Mouse (Mus musculus): ENCODE data around the gene Morf4l1.
A peak's percentile ranks its signal among the peaks of the same experiment; 100 is the strongest.
"Not testable (repeated sequence)": the region's sequence is repeated elsewhere in the genome, so short reads cannot be mapped to it uniquely, and the experiment has no call there.

Gene Morf4l1

DNA sequence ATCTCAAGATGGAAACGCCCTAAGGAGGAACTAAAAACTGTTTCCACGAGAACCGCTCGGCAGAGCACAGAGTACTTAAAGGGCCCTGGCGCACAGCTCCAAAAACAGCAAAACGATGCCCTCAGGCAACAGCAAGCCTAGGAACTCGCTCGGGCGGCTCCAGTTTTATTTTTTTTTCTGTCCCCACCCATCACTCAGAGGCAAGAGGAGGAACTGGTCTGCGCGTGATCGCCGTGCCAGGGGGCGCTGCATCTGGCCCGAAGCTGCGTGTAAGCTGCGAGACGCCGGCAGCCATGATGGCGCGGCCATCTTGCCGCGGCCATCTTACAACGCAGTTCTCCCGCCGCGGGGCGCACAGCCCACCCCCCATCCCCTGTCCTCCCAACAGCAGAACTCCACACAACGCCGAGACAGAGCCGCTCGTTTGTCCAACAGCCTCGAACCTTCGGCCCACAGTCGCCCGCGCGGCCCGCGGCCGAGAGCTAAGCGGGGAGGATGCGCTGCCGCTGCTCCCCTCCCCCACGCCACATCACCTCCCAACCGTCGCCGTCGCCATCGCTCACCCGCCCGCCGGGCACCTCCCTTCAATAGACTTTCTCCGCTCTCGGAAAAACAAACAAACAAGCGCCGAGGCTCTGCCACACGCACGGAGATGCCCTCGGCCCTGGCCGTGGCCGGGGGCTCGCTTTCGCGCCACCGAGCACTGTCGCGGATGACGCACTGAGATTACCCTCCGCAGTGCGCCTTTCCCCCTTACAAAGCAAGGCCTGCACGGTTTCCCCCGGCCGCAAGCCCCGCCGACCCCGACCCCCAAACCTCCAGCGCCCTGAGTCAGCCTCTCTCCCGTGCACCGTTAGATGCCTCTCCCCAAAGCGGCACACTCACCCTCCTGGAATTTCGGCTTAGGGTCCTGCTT, 665 bp downstream of the Morf4l1 start:
- peak; percentile 87 to 94 for DNase-seq (ENCODE audit: low spot score in 2 of 2)

DNA sequence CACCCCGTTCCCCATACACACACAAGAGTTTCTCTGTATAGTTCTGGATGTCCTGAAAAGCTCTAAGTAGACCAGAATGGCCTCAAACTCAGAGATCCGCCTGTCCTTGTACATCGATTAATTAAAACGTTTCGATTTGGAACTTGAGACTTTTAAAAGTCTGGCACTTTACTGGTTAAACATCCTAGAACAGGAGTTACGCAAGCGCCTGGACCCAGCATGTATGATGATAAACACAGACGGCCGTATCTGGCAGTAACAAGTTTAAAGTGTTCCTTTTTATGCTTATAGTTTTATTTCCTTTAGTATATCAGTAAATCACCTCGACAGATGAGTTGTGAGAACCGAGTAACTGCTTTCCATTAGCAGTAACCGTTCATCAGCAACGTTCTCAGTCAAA, 1.4 kb downstream of the Morf4l1 start:
- DNase-seq (ENCODE audit: low spot score in 2 of 2), result no peak

DNA sequence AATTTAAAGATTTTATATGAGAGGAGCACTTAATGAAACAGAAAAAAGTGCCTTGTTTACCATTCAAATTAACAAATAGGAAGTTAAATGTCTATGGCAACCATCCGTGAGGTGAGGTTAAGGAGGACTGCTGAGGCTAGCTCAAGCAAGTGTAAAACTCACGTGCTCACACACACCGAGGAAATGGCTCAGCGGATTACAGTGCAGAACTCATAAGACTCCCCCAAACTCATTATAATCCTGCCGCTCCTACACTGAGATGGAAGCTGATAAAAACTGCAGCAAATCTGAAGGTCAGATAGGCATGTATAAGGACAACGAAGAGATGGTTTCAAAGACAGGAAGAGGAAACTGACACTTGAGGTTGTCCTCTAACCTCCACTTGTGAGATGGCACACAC, 5.2 kb downstream of the Morf4l1 start:
- no peak for DNase-seq (ENCODE audit: low spot score in 2 of 2)

DNA sequence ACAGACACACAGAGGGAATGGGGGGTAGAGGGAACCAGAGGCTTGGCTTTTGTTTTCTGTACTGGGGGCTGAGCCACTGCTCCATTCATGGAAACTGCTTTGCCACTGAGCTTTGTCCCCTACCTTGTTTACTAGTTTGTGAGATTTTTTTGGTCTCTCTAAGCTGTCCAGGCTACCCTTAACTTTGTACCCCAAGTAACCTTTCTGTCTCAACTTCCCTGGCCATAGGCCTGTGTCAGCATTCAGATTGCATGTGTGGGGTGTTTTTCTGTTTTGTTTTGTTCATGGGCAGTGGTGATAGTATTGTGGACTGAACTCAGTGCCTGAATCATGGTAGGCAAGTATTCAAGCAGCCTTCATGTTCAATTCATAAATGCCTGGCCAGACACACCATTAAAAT, 6.3 kb downstream of the Morf4l1 start:
- no peak for DNase-seq (ENCODE audit: low spot score in 2 of 2)

DNA sequence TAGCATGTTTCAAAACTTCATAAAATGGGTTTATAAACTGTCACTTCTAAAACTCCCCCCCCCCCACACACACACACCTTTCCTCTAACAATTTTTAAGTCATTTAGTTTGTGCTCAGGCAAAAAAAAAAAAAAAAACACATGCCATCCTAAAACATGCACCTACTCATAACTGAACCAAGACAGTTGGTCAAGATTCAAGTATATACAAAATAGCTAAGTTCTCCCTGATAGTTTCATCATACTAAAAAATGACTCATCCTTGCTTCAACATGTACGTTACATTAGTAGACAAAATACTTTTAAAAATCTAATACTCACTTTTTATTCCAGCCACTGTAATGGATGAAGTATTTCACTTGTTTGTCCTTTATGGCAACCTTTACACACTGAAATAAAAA, 7.7 kb downstream of the Morf4l1 start:
- no peak for DNase-seq (ENCODE audit: low spot score in 2 of 2)

DNA sequence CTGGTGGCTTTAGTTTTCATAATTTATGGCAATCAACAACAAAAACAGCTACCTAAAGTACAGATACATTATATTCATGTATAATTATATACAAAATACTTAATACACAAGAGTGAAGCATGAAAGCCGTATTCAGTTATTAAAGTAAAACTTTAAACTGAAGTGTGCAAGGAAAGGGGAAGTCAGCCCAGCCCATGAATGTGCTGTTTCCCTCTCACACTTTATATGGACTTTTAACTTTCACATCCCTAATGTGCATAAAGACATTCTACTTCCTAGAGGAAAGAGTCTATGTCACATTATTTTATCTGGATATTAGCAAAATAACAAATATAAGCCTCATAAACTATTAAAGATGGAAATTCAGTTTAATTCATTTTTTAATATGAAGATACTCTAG, 9.1 kb downstream of the Morf4l1 start:
- no peak for DNase-seq (ENCODE audit: low spot score in 2 of 2)

DNA sequence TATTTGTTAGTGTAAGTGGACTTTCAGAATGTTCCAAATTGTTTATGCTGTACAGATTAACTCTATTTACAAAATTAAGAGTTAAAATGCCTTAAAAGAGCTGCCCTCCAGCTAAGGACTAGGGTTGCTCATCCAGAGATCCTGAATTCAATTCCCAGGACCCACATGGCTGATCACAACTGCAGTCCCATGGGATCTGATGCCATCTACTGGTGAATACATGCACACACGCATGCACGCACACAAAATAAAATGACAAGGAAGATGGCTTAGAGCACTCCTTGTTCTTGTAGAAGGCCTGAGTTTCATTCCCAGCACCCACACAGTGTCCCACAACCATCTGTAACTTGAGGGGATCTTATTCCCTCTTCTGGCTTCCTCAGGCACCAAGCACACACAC, 13.8 kb downstream of the Morf4l1 start:
- DNase-seq (ENCODE audit: low spot score in 2 of 2), result no peak

DNA sequence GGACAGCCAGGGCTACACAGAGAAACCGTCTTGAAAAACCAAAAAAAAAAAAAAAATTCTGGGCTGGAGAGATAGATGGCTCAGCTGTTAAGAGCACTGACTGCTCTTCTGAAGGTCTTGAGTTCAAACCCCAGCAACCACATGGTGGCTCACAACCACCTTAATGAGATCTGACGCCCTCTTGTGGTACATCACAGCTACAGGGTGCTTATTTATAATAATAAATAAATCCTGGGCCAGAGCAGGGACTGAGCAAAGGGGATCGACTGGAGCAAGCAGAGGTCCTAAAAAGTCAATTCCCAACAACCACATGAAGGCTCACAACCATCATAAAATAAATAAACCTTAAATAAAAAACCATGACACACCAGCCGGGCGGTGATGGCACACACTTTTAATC, 15.6 kb downstream of the Morf4l1 start:
- DNase-seq (ENCODE audit: low spot score in 2 of 2), result peak in 1 of 2 experiments; percentile 46

DNA sequence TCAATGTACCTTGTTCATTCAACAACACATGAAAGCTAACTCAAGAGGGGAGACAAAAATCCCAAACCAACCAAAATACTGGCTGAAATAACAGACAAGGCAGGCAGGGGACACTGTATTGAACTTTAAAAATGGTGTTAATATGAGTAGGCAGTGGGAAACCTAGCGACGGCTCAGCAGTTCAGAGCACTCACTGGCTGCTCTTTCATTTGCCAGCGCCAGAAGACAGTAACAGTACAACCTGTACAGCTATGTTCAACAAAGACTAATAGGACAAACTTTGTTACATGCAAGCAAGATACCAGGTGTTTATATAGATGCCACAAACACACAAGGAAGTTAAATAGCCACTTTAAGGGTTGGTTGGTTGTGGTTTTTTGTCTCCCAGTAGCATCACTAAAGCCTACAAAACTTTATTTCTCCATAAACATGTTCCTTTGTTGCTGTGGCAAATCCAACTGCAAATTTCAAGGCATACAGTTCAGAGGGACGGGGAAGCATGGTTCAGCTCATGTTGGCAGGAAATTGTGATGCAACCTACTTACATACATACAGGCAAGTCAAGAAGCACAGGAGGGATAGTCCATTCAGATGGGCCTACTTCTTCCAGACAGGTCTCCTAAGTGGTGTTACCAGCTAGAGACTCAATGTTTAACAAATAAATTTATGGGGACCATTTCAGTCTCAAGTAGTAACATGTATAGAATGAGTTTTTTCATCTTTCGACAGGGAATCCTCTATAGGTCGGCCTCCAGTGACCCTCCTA, 25.1 kb downstream of the Morf4l1 start:
- DNase-seq (ENCODE audit: low spot score in 2 of 2), result no peak

DNA sequence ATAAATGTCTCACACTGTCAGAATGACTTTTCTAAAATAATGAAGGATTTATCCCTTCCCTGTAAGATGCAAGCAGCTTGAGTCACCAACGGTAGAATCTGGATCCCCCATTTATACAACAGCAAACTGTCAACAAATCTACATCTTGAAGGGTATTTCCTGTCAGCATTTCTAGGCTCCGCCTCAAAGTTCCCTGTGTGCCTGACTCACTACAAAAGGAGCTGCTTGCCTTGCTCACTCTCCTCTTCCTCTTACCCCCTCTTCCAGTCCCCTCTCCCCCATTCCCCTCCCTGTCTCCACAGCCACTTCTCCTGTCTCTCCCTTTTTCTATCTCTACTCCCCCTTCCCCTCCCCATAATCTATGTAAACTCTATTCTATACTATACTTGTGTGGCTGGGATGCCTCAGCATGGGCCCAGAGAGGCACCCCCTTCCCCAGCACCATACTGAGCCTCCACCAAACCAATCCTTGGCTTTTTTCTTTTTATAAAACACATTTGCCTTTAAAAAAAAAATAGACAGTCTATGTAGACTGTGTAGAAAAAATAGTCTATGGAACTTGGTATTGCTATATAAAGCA, 26.6 kb downstream of the Morf4l1 start:
- no peak for DNase-seq (ENCODE audit: low spot score in 2 of 2)

DNA sequence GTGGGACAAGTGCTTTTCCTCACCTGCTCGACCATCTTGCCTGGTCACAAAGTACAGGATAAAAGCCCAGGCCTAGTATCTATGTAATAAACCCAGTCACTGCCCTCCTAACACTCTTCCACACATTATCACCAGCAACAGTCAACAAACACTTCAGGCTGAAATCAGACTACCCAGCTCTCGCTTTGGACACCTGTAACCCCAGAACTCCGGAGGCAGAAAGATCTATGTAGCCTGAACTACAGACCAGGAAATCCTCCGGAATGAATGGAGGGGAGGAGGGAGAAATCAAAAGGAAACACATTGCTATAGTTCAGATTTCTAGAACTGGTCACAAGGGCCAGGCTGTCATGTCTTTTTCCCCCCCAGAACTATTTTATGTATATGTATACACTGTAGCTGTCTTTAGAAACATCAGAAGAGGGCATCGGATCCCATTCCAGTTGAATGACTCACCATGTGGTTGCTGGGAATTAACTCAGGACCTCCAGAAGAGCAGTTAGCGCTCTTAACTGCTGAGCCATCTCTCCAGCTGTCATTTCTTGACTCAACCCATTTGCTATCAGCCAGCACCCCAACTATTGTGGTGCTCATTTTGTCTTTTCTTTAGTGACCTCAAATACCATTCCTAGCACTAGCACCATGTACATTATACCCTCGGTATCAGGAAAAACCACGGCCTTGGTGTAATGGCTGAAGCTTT, 29.7 kb downstream of the Morf4l1 start:
- no peak for DNase-seq (ENCODE audit: low spot score in 2 of 2)

DNA sequence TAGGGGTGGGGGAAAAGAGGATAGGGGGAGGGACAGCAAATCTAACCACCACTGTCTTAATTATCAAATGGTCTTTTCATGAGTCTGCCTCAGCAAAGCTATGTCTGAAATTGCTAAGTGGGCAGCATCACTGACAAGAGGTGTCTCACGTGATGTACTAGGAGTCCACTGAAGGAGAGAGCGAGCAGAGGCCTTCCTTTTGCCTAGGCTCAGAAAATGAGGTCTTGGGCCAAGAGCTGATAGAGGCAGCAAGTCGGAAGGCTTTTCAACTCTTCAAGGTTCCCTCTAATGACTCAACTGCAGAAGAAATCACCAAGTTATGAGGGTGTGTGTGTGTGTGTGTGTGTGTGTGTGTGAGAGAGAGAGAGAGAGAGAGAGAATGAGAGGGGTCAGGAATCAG, 30.4 kb downstream of the Morf4l1 start:
- no peak for DNase-seq (ENCODE audit: low spot score in 2 of 2)

DNA sequence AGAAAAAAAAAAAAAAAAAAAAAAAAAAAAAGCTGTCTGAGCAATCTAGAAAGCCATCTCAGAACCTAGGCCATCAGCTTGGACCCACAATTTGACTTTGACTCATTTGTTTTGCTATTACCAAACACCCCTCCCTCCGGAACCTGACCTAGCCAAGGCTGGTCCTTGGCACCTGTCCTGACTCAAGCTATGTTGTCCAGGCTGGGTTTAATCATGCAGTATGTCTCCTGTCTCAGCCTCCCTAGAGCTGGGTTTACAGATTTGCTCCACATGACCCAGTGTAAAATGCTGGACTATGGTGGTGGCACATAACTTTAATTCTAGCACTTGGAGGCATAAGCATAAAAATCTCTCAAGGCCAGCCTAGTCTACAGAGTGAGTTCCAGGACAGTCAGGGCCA, 31.6 kb downstream of the Morf4l1 start:
- DNase-seq (ENCODE audit: low spot score in 2 of 2), result no peak

DNA sequence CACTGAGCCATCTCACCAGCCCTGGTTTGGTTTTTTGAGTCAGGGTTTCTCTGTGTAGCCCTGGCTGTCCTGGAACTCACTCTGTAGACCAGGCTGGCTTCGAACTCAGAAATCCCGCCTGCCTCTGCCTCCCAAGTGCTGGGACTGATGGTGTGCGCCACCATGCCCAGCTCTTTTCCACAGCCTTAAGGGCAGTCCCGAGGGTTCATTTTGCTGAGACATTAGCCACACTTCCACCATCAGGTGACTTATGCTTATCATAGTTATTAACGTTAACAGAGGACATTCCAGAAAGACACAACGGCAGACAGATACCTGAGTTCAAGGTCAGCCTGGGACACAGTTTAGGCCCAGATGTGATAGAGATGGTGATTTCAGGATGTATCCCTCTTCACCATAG, 32.6 kb downstream of the Morf4l1 start:
- not testable (repeated sequence) for DNase-seq (ENCODE audit: low spot score in 2 of 2)

DNA sequence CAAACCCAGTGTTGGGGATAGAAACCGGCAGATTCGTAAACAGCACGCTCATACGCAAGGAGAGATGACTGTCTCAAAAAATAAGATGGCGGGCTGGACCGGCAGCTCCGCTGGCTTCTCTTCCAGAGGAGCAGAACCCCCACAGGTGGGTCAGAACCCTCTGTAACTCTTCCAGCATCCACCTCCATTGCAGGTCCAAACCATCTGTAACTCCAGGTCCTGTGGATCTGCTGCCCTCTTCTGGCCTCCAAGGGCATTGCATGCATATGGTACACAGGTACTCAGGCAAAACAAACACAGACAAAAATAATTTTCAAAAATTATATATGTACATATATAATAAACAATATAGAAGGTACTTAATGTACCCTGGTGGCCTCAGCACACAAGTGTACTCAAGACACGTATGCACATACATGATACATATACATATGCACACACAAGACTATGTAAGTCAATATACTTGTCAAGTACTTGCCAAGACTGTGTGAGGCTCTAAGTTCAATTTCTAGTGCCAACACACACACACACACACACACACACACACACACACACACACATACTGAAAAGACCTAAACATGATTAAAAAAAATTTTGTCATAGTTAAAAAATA, 37.6 kb downstream of the Morf4l1 start:
- peak; percentile 26 to 71 for DNase-seq (ENCODE audit: low spot score in 2 of 2)

DNA sequence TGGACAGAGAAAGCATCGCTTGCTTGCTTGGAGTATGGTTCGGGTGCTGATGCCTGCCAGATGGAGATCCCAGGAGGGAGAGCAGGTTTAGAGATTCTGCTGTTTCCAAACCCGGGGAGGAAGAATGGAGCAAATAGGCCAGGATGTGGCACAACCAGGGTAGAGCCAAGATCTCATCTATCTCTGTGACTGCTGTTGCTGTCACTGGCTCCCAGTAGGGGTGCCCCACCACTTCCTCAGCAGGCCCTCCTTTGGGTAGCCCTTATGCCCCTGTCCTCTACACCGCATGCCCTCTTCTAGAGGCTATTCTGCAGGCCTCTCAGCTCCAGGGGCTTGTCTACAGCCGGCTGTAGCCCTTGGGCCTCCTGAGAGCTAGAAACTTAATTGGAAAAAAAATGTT, 38.4 kb downstream of the Morf4l1 start:
- no peak for DNase-seq (ENCODE audit: low spot score in 2 of 2)

DNA sequence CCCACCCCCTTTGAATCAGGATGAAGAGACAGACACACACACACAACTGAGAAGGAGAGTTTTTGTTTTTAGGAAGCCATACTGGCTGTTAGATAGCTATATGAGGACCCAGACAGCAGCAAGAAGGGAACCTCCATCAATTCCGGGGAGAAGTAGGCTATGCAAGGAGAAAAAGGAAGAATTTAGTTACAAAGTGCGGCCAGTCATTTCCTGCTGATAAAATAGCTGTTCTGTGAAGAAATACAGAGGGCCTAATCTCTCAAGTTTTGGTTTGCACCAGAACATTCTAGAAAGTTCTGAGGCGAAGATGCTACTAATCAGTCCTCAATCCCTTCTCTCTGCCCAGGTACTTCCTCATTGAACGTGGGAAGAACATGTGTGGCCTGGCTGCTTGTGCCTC, 39.2 kb downstream of the Morf4l1 start:
- no peak for DNase-seq (ENCODE audit: low spot score in 2 of 2)

DNA sequence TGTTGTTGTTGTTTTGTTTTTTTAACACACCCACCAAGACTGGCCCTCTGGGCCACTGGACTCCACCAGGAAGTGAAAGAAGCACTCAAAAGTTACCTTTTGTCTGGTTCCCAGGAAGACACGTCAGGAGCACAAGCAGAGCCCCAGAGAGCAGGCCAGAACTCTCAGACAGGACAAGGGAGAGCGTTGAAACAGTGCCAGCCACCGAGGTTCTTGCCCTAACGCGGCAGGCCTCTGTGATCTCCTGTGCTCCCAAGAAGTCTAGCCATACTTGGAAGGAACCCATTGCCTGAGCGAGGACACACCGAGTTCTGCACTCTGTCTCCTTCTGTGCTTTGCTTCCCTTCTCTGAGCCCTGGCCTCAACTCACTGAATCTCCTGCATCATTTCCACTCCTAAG, 44.4 kb downstream of the Morf4l1 start:
- DNase-seq (ENCODE audit: low spot score in 2 of 2), result no peak

DNA sequence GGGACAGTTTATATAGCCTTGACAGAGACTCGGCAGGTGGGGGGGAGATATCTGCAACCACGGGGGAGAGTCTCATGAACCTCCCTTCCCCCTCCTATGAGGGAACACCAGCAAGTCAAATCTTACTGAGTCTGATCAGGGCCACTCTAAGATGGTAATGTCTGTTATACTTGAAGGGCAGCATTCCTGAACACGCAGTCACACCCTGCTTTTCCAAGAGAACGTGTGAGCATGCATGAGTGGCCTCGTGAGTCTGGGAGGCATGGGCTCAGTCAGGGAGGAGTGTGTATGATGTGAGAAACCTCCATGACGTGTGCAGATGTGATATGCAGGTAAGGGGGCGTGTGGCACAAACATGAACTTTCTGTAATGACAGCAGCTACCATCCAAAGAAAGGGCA, 45.1 kb downstream of the Morf4l1 start:
- no peak for DNase-seq (ENCODE audit: low spot score in 2 of 2)

DNA sequence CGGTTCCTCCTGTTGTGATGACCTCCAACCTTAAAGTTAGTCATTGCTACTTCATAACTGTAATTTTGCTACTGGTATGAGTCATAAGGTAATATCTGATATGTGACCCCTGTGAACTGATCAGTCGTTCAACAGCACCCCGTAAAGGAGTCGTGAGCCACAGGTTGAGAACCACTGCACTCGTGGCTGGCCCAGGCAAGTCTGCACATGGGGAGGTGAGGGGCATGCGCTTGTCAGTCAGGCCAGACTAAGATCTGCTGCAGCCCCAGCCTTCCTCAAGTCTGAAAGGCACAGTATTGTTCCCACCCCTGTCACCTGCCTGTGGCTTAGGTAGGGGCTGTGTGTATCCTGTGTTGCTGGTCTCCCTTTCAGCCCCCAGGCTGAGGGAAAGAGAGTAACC, 45.8 kb downstream of the Morf4l1 start:
- no peak for DNase-seq (ENCODE audit: low spot score in 2 of 2)

DNA sequence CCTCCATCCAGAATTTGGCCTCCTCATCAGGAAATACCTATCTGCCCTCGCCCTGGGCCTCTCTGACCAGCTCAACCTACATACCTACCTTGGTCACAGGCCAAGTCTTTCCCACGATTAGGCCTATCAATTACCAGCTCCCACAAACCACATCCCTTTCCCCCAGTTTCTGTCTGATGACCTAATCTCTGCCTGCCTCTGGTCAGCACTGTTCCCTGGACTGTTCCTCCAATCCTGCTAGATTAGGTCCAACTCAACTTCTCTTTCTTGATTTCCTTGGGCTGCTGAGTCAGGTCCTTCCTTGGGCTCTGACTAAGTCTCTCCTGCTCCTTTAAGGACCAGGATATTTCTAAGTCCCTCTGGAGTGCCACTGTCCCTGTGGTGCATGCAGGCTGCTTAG, 47.2 kb downstream of the Morf4l1 start:
- DNase-seq (ENCODE audit: low spot score in 2 of 2), result no peak

DNA sequence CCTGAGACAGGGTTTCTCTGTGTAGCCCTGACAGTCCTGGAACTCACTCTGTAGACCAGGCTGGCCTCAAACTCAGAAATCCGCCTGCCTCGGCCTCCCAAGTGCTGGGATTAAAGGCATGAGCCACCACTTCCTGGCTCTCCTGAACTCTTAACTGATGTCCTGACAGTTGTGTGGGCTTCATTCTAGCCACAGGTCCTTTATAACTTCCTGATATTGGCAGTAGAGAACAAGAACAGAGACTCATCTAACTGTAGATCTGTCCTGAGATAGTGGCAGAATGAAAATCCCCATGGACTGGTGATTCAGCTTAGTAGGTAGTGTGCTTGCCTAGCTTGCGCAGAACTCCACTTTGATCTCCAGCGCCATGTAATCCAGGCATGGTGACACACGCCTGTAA, 53.6 kb downstream of the Morf4l1 start:
- DNase-seq (ENCODE audit: low spot score in 2 of 2), result not testable (repeated sequence)
